Mouse (Mus musculus) limb, embryonic 14.5 days (tissue): Measurements from ENCODE around the gene R3hdm4. TPM values are rescaled to one million over a fixed set of nuclear protein-coding genes. Genes with fewer than 3 reads are reported as not detected.
A peak's percentile ranks its signal among the peaks of the same experiment; 100 is the strongest.

ENCODE experiments used
- ATAC-seq: fragments of 200-750 bp; cut with Nextera tagmentation; 2 replicates; pipeline ENCODE4 v1.8.0; 2017; ENCODE audit warnings: low read depth, moderate number of reproducible peaks, moderate TSS enrichment; ENCODE audit not compliant: low FRiP score
- DNase-seq: peaks from one replicate; pipeline ENCODE4 v3.0.0-alpha.2; 2015; ENCODE audit warnings: low spot score
- H3K27ac ChIP-seq: fragments of 300-500 bp; sonication (generic); replicated peaks from 2 replicates; pipeline ENCODE4 v1.5.1; 2014; ENCODE audit warnings: low read depth, mild to moderate bottlenecking, low read length, moderate library complexity, mixed read lengths
- H3K27me3 ChIP-seq: fragments of 300-500 bp; sonication (generic); 2 replicates; pipeline ENCODE4 v1.6.1; 2014; ENCODE audit warnings: low read length, mixed read lengths; ENCODE audit not compliant: control insufficient read depth, insufficient read depth
- H3K36me3 ChIP-seq: fragments of 300-500 bp; sonication (generic); 2 replicates; pipeline ENCODE4 v1.6.1; 2014; ENCODE audit warnings: mild to moderate bottlenecking, low read length, moderate library complexity, mixed read lengths; ENCODE audit not compliant: control insufficient read depth, insufficient read depth
- H3K4me1 ChIP-seq: fragments of 300-500 bp; sonication (generic); 2 replicates; pipeline ENCODE4 v1.6.1; 2014; ENCODE audit warnings: antibody characterized with exemption, low read length, mixed read lengths; ENCODE audit not compliant: control insufficient read depth, insufficient read depth
- H3K4me2 ChIP-seq: fragments of 300-500 bp; sonication (generic); replicated peaks from 2 replicates; pipeline ENCODE4 v1.6.1; 2014; ENCODE audit warnings: low read depth, mild to moderate bottlenecking, low read length, moderate library complexity; ENCODE audit not compliant: severe bottlenecking
- H3K4me3 ChIP-seq: fragments of 300-500 bp; sonication (generic); replicated peaks from 2 replicates; pipeline ENCODE4 v1.5.1; 2014; ENCODE audit warnings: low read length
- H3K9ac ChIP-seq: fragments of 300-500 bp; sonication (generic); 2 replicates; pipeline ENCODE4 v1.6.1; 2014; ENCODE audit warnings: mild to moderate bottlenecking, low read depth, low read length, moderate library complexity; ENCODE audit not compliant: severe bottlenecking
- H3K9me3 ChIP-seq: fragments of 300-500 bp; sonication (generic); 2 replicates; pipeline ENCODE4 v1.6.1; 2016; ENCODE audit warnings: low read length; ENCODE audit not compliant: control insufficient read depth
- POLR2A ChIP-seq: fragments of 200-500 bp; IDR thresholded peaks from 2 replicates; pipeline ENCODE4 v1.8.0; 2012; ENCODE audit warnings: inconsistent platforms, mild to moderate bottlenecking, moderate library complexity, borderline replicate concordance; ENCODE audit not compliant: insufficient read depth, insufficient read length; ENCODE audit errors: extremely low read depth
- WGBS: fragments of 180-500 bp; shearing (Covaris S2); extraction: QIAGEN DNeasy Blood & Tissue Kit; methylation state at CpG from one replicate; pipeline ENCODE4 v1.1.7; 2014; 5-methylcytosine and 5-hydroxymethylcytosine counted together
- polyA plus RNA-seq, 2 experiments: library from polyadenylated mRNA; depleted of rRNA in 1 of 2; stranded (reverse) in 1 of 2; unstranded in 1 of 2; fragments of >200 nt; fragmentation: Nextera tagmentation in 1 of 2; extraction: Ambion mirVana in 1 of 2; gene quantifications; 2 replicates each; pipeline versions ENCODE4 v1.2.1 to v1.2.3; 2012 to 2014

Gene R3hdm4
- polyA plus RNA-seq, 2 experiments = 141 to 158 TPM

DNA sequence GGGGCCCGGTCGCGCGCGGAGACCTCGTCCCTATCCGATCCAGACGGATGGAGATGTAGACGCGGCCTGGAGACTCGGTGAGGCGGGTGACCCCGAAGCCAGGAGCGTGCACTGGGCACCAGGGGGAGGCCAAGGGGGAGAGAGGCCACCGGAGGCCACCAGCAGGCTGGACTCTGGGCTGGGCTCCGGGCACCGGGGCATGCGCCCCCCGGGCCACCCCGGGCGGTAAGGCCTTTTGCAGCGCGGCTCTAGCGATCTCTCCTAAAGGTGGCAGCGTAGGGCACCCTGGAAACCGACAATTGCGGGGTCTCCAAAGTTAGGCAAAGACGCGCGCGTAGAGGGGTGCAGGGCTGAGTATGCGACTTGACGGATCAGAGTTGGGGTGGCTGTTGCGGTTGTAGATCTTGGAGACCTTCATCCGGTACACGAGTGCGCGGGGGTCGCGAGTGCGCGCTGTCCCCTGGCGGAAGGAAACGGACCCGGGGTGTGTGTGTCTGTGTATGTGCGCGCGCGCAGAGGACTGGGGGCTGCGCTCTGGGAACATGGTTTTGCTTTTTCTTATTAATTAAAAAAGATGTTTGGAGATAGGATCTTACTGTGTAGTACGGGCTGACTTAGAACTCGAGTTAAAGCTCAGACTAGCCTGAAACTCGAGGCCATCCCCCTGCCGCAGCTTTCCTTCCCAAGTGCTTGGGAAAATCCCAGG lies 6.5 kb upstream of the R3hdm4 start:
- DNase-seq = peak; percentile 52
- no peak for TF ChIP-seq POLR2A
- Histone ChIP-seq H3K36me3 (peaks cover 20% of the 10 kb centered on the region), H3K4me1 (peaks cover 27% of the 10 kb centered on the region), H3K4me3 (peak overlapping the region; percentile 93), H3K27ac (peak overlapping the region; percentile 89), H3K9me3 (no peaks in the 10 kb centered on the region), H3K27me3 (peaks cover 10% of the 10 kb centered on the region), H3K9ac (peak overlapping the region; percentile 87), H3K4me2 (peak overlapping the region; percentile 90)
- peak; percentile 38 for ATAC-seq
- 2% methylated on average over 44 of the region's 54 CpGs for WGBS

DNA sequence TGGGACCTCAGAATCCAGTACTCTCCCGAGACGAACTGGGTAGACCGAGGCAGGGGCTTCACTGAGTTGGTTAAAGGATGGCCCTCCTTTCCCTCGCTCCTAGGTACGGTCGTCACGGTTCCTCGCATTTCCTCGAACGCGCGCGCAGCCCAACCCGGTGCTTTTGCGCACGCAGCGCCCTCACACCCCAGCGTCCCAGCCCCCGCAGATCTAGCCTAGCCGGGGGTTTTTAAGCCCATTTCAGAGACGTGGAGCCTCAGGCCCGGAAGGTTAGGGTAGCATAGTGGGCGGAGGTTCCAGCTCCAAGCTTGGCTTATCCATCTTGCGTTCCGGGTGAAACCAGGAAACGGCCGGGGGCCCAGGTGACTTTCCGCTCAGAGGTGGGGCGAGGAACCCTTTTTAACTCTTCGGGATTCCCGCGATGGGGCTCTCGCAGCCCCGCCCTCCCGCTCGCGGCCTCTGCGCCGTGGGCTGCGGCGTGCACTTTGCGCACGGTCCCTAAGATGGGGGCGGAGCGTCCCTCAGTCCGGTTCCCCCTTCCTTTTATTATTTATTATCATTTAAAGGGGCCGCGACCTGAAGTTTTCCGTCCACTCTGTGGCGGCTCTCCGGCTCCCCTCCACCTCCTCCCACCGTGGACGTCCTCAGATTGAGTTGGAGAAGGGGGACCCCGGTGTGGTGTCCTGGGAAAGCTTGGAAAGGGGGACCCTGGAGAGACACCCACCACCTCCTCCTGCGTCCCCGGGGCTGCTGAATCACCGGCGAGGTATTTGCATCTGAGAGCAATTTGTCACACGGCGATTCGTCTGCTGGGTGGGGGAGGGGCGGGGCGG lies 5.7 kb upstream of the R3hdm4 start, which contains the start of gene Arid3a:
Gene Arid3a, plus strand, starts transcription at position 553 of the 833 bp plus-strand sequence.
- peak; percentile 95 for DNase-seq

DNA sequence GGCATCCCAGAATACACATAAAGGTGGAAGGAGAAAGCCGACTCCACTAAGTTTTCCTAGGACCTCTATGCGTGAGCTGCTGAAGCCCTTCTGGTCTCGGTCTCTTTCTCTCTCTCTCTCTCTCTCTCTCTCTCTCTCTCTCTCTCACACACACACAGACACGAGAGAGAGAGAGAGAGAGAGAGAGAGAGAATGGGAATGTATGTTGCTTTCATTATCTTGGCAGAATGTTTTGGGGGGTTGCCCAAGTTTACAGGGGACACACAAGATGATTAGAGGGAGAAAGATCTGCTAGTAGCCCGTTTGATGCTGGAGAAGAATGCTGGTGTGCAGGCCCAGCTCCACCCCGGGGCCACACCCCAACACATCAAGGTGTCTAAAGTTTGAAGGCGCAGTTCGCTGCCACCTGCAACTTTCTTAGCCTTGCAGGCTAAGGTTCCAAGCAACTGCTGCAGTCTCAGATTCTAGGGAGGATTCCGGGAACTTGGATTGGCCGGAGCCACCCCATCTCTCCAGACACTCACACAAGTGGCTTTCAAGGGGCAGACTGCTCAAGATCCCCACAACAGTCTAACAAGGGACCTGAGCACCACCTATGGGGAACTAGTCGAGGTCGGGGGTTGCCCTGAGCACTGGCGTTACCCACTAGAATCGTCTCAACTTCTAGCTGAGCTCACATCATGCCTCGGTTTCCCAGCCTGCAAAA lies 4.9 kb upstream of the R3hdm4 start:
- peaks cover 27% of the 10 kb centered on the region for H3K4me1 ChIP-seq
- ATAC-seq = no peak
- TF ChIP-seq POLR2A = no peak

More for the DNA sequence above, 5.7 kb upstream of the R3hdm4 start, which contains the start of gene Arid3a:
- Histone ChIP-seq H3K9ac (peak within 1 kb of the TSS; percentile 87), H3K27me3 (peaks cover 17% of the 10 kb centered on the region), H3K4me2 (peak within 1 kb of the TSS; percentile 90), H3K4me1 (peaks cover 21% of the 10 kb centered on the region), H3K9me3 (no peaks in the 10 kb centered on the region), H3K4me3 (peak within 1 kb of the TSS; percentile 93), H3K36me3 (peaks cover 13% of the 10 kb centered on the region), H3K27ac (peak within 1 kb of the TSS; percentile 89)
- WGBS = 2% methylated on average over 57 of the region's 63 CpGs
- peak; percentile 34; the same call in 1 of the 2 replicates for TF ChIP-seq POLR2A
- peak; percentile 88 for ATAC-seq

DNA sequence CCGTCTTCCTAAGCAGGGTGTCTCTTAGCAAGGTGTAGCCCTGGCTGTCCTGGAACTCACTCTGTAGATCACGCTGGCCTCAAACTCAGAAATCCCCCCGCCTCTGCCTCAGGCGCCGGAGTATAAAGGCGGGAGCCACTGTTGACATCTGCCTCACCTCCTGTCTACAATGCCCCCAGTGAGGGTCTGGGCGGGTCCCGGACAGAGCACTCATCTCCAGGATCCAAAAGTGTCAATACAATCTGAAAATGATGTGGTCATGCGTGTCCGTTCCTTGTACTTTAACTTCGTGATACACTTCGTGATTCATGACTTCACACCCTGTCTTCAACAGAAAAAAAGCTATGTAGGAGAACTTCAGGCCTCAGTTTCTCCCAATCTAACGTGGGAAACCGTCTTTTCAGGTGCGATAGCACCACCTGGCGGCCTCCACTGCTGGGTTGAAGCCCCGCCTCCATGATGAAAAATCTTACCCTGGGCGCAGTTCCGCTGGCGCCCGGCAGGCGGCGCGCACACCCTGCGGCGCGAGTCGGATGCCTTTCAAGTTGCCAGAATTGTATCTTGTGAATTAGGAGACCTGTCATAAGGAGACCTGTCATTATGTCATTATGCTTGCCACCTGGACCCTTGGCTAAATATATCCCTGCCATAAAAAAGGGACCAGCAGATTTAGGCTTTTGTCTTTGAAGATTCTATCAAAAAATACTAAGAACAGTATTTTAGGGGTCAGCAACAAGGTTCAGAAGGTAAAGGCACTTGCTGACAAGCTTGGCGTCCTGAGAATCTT lies 4.2 kb upstream of the R3hdm4 start:
- Histone ChIP-seq H3K36me3 (no peaks in the 10 kb centered on the region), H3K4me3 (no peak overlapping the region), H3K4me1 (peaks cover 31% of the 10 kb centered on the region), H3K27me3 (peaks cover 33% of the 10 kb centered on the region), H3K9me3 (no peaks in the 10 kb centered on the region), H3K9ac (no peak overlapping the region), H3K27ac (no peak overlapping the region), H3K4me2 (no peak overlapping the region)
- peak; percentile 81 for DNase-seq
- TF ChIP-seq POLR2A = no peak
- ATAC-seq = 0 out of 2 replicates have a peak, but pooled peaks have one; percentile 9
- WGBS = 13% methylated on average over 29 of the region's 29 CpGs

More for the DNA sequence above, 4.9 kb upstream of the R3hdm4 start:
- no peak for DNase-seq
- Histone ChIP-seq H3K27me3 (peaks cover 25% of the 10 kb centered on the region), H3K4me3 (peak overlapping the region; percentile 93), H3K27ac (peak overlapping the region; percentile 19; the same call in 1 of the 2 replicates), H3K9me3 (no peaks in the 10 kb centered on the region), H3K4me2 (peak overlapping the region; percentile 90), H3K36me3 (peaks cover 6% of the 10 kb centered on the region), H3K9ac (peak overlapping the region; percentile 87)
- 11% methylated on average over 15 of the region's 15 CpGs for WGBS
